Mouse (Mus musculus) limb, embryonic 14.5 days (tissue): ENCODE results near the gene Sult1d1. TPM values are rescaled to one million over a fixed set of nuclear protein-coding genes. Genes with fewer than 3 reads are reported as not detected.

Experiments
- ATAC-seq: fragments of 200-750 bp; cut with Nextera tagmentation; 2 replicates; pipeline ENCODE4 v1.8.0; 2017; ENCODE audit warnings: low read depth, moderate number of reproducible peaks, moderate TSS enrichment; ENCODE audit not compliant: low FRiP score
- DNase-seq: peaks from one replicate; pipeline ENCODE4 v3.0.0-alpha.2; 2015; ENCODE audit warnings: low spot score
- H3K27ac ChIP-seq: fragments of 300-500 bp; sonication (generic); replicated peaks from 2 replicates; pipeline ENCODE4 v1.5.1; 2014; ENCODE audit warnings: low read depth, mild to moderate bottlenecking, low read length, moderate library complexity, mixed read lengths
- H3K27me3 ChIP-seq: fragments of 300-500 bp; sonication (generic); 2 replicates; pipeline ENCODE4 v1.6.1; 2014; ENCODE audit warnings: low read length, mixed read lengths; ENCODE audit not compliant: control insufficient read depth, insufficient read depth
- H3K36me3 ChIP-seq: fragments of 300-500 bp; sonication (generic); 2 replicates; pipeline ENCODE4 v1.6.1; 2014; ENCODE audit warnings: mild to moderate bottlenecking, low read length, moderate library complexity, mixed read lengths; ENCODE audit not compliant: control insufficient read depth, insufficient read depth
- H3K4me1 ChIP-seq: fragments of 300-500 bp; sonication (generic); 2 replicates; pipeline ENCODE4 v1.6.1; 2014; ENCODE audit warnings: antibody characterized with exemption, low read length, mixed read lengths; ENCODE audit not compliant: control insufficient read depth, insufficient read depth
- H3K4me2 ChIP-seq: fragments of 300-500 bp; sonication (generic); replicated peaks from 2 replicates; pipeline ENCODE4 v1.6.1; 2014; ENCODE audit warnings: low read depth, mild to moderate bottlenecking, low read length, moderate library complexity; ENCODE audit not compliant: severe bottlenecking
- H3K4me3 ChIP-seq: fragments of 300-500 bp; sonication (generic); replicated peaks from 2 replicates; pipeline ENCODE4 v1.5.1; 2014; ENCODE audit warnings: low read length
- H3K9ac ChIP-seq: fragments of 300-500 bp; sonication (generic); 2 replicates; pipeline ENCODE4 v1.6.1; 2014; ENCODE audit warnings: mild to moderate bottlenecking, low read depth, low read length, moderate library complexity; ENCODE audit not compliant: severe bottlenecking
- H3K9me3 ChIP-seq: fragments of 300-500 bp; sonication (generic); 2 replicates; pipeline ENCODE4 v1.6.1; 2016; ENCODE audit warnings: low read length; ENCODE audit not compliant: control insufficient read depth
- POLR2A ChIP-seq: fragments of 200-500 bp; IDR thresholded peaks from 2 replicates; pipeline ENCODE4 v1.8.0; 2012; ENCODE audit warnings: inconsistent platforms, mild to moderate bottlenecking, moderate library complexity, borderline replicate concordance; ENCODE audit not compliant: insufficient read depth, insufficient read length; ENCODE audit errors: extremely low read depth
- WGBS: fragments of 180-500 bp; shearing (Covaris S2); extraction: QIAGEN DNeasy Blood & Tissue Kit; methylation state at CpG from one replicate; pipeline ENCODE4 v1.1.7; 2014; 5-methylcytosine and 5-hydroxymethylcytosine counted together
- polyA plus RNA-seq, 2 experiments: library from polyadenylated mRNA; depleted of rRNA in 1 of 2; stranded (reverse) in 1 of 2; unstranded in 1 of 2; fragments of >200 nt; fragmentation: Nextera tagmentation in 1 of 2; extraction: Ambion mirVana in 1 of 2; gene quantifications; 2 replicates each; pipeline versions ENCODE4 v1.2.1 to v1.2.3; 2012 to 2014

Sult1d1 gene
- polyA plus RNA-seq, 2 experiments = not detected

DNA sequence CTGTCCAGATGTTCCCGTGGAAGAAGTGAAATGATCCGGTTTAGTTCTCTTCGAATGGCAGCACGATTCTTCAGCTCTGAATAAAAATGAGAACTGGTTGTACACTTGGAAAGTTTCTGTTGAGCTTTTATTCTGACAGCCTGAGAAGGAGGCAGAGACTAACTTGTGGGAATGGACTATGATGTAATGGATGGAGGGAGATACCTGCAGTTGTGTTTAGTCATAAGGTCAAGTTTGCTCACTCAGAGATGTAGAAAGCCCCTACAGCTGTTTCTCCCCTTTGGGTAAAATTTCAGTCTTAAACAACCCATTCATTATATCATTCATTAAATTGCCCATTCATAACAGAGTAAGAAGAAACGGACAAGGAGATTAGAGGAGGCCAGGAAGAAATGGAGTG lies 22.7 kb upstream of the Sult1d1 start, which contains the start of gene Sult1e1:
TSS of gene Sult1e1 (minus strand) at position 101 of the 400 bp plus-strand sequence.
- Histone ChIP-seq H3K4me3 (no peak within 1 kb of the TSS), H3K27me3 (no peaks in the 10 kb centered on the region), H3K36me3 (no peaks in the 10 kb centered on the region), H3K4me1 (no peaks in the 10 kb centered on the region), H3K9me3 (no peaks in the 10 kb centered on the region), H3K27ac (no peak within 1 kb of the TSS), H3K4me2 (no peak within 1 kb of the TSS), H3K9ac (no peak within 1 kb of the TSS)
- ATAC-seq = no peak
- no peak for DNase-seq
- TF ChIP-seq POLR2A = no peak
- WGBS = 79% methylated on average over 5 of the region's 5 CpGs

GRCm38 (mm10) chr5:87589916-87590315 lies 21.1 kb upstream of the Sult1d1 start:
- TF ChIP-seq POLR2A = no peak
- Histone ChIP-seq H3K9me3 (no peaks in the 10 kb centered on the region), H3K4me2 (no peak overlapping the region), H3K4me1 (no peaks in the 10 kb centered on the region), H3K27ac (no peak overlapping the region), H3K36me3 (no peaks in the 10 kb centered on the region), H3K4me3 (no peak overlapping the region), H3K9ac (no peak overlapping the region), H3K27me3 (no peaks in the 10 kb centered on the region)
- no peak for ATAC-seq
- no peak for DNase-seq
- WGBS = 86% methylated on average over 2 of the region's 2 CpGs

- no peak overlapping the region for H3K4me2 ChIP-seq
- no peaks in the 10 kb centered on the region for H3K9me3 ChIP-seq
- H3K36me3 ChIP-seq = no peaks in the 10 kb centered on the region
- DNase-seq (no peak), ATAC-seq (no peak)
- H3K27me3 ChIP-seq = no peaks in the 10 kb centered on the region
- H3K4me1 ChIP-seq = no peaks in the 10 kb centered on the region
- H3K9ac ChIP-seq = no peak overlapping the region
- TF ChIP-seq POLR2A = no peak
- WGBS = 84% methylated on average over 1 of the region's 1 CpGs
- H3K27ac ChIP-seq = no peak overlapping the region
- H3K4me3 ChIP-seq = no peak overlapping the region
These were observed 11.6 kb upstream of the Sult1d1 start for GRCm38 (mm10) chr5:87580389-87580788.

GRCm38 (mm10) chr5:87574174-87574573 lies 5.3 kb upstream of the Sult1d1 start:
- Histone ChIP-seq H3K9ac (no peak overlapping the region), H3K27me3 (no peaks in the 10 kb centered on the region), H3K4me3 (no peak overlapping the region), H3K36me3 (no peaks in the 10 kb centered on the region), H3K4me2 (no peak overlapping the region), H3K4me1 (peaks cover 6% of the 10 kb centered on the region), H3K9me3 (no peaks in the 10 kb centered on the region), H3K27ac (no peak overlapping the region)
- TF ChIP-seq POLR2A = no peak
- ATAC-seq (peak; percentile 26; the same call in 1 of the 2 replicates), DNase-seq (no peak)
- WGBS = 16% methylated on average over 1 of the region's 1 CpGs

DNA sequence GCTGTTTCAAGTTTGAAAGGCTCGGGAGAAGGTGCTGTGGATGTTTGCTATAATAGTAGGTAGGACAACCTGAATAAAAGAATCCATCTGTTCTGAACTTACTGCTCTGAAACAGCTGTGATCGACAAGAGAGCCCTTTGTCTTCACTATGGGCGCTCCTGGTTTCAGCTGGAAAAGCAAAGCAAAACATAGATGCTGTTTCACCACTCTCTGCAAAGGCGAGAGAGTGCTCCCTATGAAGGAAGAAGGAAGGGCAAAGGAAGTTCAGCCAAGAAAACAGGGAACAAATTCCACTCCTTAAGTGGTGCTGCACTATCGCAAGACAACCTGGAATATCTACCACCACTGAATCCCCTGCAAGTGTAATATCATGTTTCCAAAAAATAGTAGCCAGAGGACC lies 4.7 kb upstream of the Sult1d1 start:
- DNase-seq = no peak
- Histone ChIP-seq H3K27me3 (no peaks in the 10 kb centered on the region), H3K36me3 (no peaks in the 10 kb centered on the region), H3K27ac (no peak overlapping the region; the same call in 1 of the 2 replicates), H3K4me1 (peaks cover 6% of the 10 kb centered on the region), H3K4me3 (0 out of 2 replicates have a peak overlapping the region, but pooled peaks have one; percentile 5), H3K9ac (0 out of 2 replicates have a peak overlapping the region, but pooled peaks have one; percentile 25), H3K4me2 (peak overlapping the region; percentile 28), H3K9me3 (no peaks in the 10 kb centered on the region)
- ATAC-seq = peak; percentile 34; the same call in 1 of the 2 replicates
- TF ChIP-seq POLR2A = no peak
- WGBS = 23% methylated on average over 5 of the region's 5 CpGs

GRCm38 (mm10) chr5:87572781-87573180 lies 4.0 kb upstream of the Sult1d1 start:
- no peak overlapping the region for H3K4me2 ChIP-seq
- no peak overlapping the region for H3K27ac ChIP-seq
- H3K9ac ChIP-seq = no peak overlapping the region
- no peak for DNase-seq
- no peak overlapping the region for H3K4me3 ChIP-seq
- no peaks in the 10 kb centered on the region for H3K27me3 ChIP-seq
- no peaks in the 10 kb centered on the region for H3K9me3 ChIP-seq
- no peak for TF ChIP-seq POLR2A
- 52% methylated on average over 6 of the region's 6 CpGs for WGBS
- H3K36me3 ChIP-seq = no peaks in the 10 kb centered on the region
- peaks cover 6% of the 10 kb centered on the region for H3K4me1 ChIP-seq
- ATAC-seq = no peak
